Mouse (Mus musculus): ENCODE measurements at regions not wholly inside any gene's neighbourhood (a gene's known extent, or its start where the extent isn't known, plus 50 kb on each side); places are given as distances from the start of the nearest gene placed in this dataset.

- no peak overlapping the region for H3K4me3 ChIP-seq
- 66% methylated on average over 10 of the region's 10 CpGs for WGBS
- H3K4me1 ChIP-seq (replicated peaks), result peaks cover 8% of the 10 kb centered on the region; the same call in 1 of the 2 replicates
- peaks cover 12% of the 10 kb centered on the region for H3K9me3 ChIP-seq
- H3K36me3 ChIP-seq, result 0 out of 2 replicates have a peak, but pooled peaks cover 4% of the 10 kb centered on the region
- H3K27ac ChIP-seq, result no peak overlapping the region
- H3K27me3 ChIP-seq, result 0 out of 2 replicates have a peak, but pooled peaks cover under 1% of the 10 kb centered on the region
- H3K4me2 ChIP-seq, result no peak overlapping the region
- ATAC-seq (ENCODE audit: low FRiP score), result no peak
- no peak overlapping the region for H3K9ac ChIP-seq
Observed at GRCm38 (mm10) chr4:125214306-125214705, 86.7 kb upstream of the Zc3h12a start.

- Histone ChIP-seq H3K9me3 (peaks cover 12% of the 10 kb centered on the region), H3K36me3 (0 out of 2 replicates have a peak, but pooled peaks cover 4% of the 10 kb centered on the region), H3K4me2 (no peak overlapping the region), H3K4me1 (replicated peaks) (peaks cover 14% of the 10 kb centered on the region), H3K4me3 (no peak overlapping the region), H3K27me3 (0 out of 2 replicates have a peak, but pooled peaks cover 4% of the 10 kb centered on the region), H3K27ac (no peak overlapping the region), H3K9ac (no peak overlapping the region)
- no peak for ATAC-seq (ENCODE audit: low FRiP score)
- 57% methylated on average over 7 of the region's 7 CpGs for WGBS
Observed at GRCm38 (mm10) chr4:125212176-125212530, 84.5 kb upstream of the Zc3h12a start.

- Histone ChIP-seq H3K4me2 (no peak overlapping the region), H3K27me3 (0 out of 2 replicates have a peak, but pooled peaks cover 4% of the 10 kb centered on the region), H3K4me3 (no peak overlapping the region), H3K9ac (no peak overlapping the region), H3K36me3 (0 out of 2 replicates have a peak, but pooled peaks cover 4% of the 10 kb centered on the region), H3K27ac (no peak overlapping the region), H3K9me3 (peaks cover 12% of the 10 kb centered on the region), H3K4me1 (replicated peaks) (peaks cover 14% of the 10 kb centered on the region)
- WGBS, result 66% methylated on average over 4 of the region's 4 CpGs
- ATAC-seq (ENCODE audit: low FRiP score), result no peak
Observed at GRCm38 (mm10) chr4:125211459-125212175, 84.0 kb upstream of the Zc3h12a start.

- 77% methylated on average over 6 of the region's 6 CpGs for WGBS
- H3K36me3 ChIP-seq, result no peaks in the 10 kb centered on the region
- 0 out of 2 replicates have a peak, but pooled peaks cover 4% of the 10 kb centered on the region for H3K27me3 ChIP-seq
- no peak overlapping the region for H3K4me3 ChIP-seq
- H3K9ac ChIP-seq, result no peak overlapping the region
- no peak overlapping the region for H3K4me2 ChIP-seq
- no peak for ATAC-seq (ENCODE audit: low FRiP score)
- no peak overlapping the region for H3K27ac ChIP-seq
- H3K9me3 ChIP-seq, result peaks cover 3% of the 10 kb centered on the region; the same call in 1 of the 2 replicates
- peaks cover 14% of the 10 kb centered on the region for H3K4me1 ChIP-seq (replicated peaks)
Observed at GRCm38 (mm10) chr4:125210719-125211118, 83.1 kb upstream of the Zc3h12a start.

- H3K27me3 ChIP-seq, result 0 out of 2 replicates have a peak, but pooled peaks cover 8% of the 10 kb centered on the region
- no peak overlapping the region for H3K9ac ChIP-seq
- H3K9me3 ChIP-seq, result no peaks in the 10 kb centered on the region
- ATAC-seq (ENCODE audit: low FRiP score), result no peak
- no peak overlapping the region for H3K4me2 ChIP-seq
- no peak overlapping the region for H3K27ac ChIP-seq
- no peaks in the 10 kb centered on the region for H3K36me3 ChIP-seq
- WGBS, result 60% methylated on average over 17 of the region's 17 CpGs
- H3K4me1 ChIP-seq (replicated peaks), result peaks cover 10% of the 10 kb centered on the region; the same call in 1 of the 2 replicates
- no peak overlapping the region for H3K4me3 ChIP-seq
Observed at GRCm38 (mm10) chr4:125208136-125208915, 80.7 kb upstream of the Zc3h12a start.

- 87% methylated on average over 8 of the region's 8 CpGs for WGBS
- no peaks in the 10 kb centered on the region for H3K9me3 ChIP-seq
- H3K36me3 ChIP-seq, result no peaks in the 10 kb centered on the region
- no peak for ATAC-seq (ENCODE audit: low FRiP score)
- no peak overlapping the region for H3K4me3 ChIP-seq
- peaks cover 26% of the 10 kb centered on the region for H3K4me1 ChIP-seq (replicated peaks)
- no peak overlapping the region for H3K9ac ChIP-seq
- H3K27me3 ChIP-seq, result peaks cover 12% of the 10 kb centered on the region; the same call in 1 of the 2 replicates
- no peak overlapping the region for H3K27ac ChIP-seq
- H3K4me2 ChIP-seq, result no peak overlapping the region
Observed at GRCm38 (mm10) chr4:125203521-125203920, 75.9 kb upstream of the Zc3h12a start.

- peaks cover 21% of the 10 kb centered on the region; the same call in 1 of the 2 replicates for H3K27me3 ChIP-seq
- H3K9ac ChIP-seq, result no peak overlapping the region
- no peak overlapping the region for H3K27ac ChIP-seq
- no peak overlapping the region for H3K4me3 ChIP-seq
- no peaks in the 10 kb centered on the region for H3K36me3 ChIP-seq
- 79% methylated on average over 12 of the region's 12 CpGs for WGBS
- H3K9me3 ChIP-seq, result no peaks in the 10 kb centered on the region
- no peak overlapping the region for H3K4me2 ChIP-seq
- no peak for ATAC-seq (ENCODE audit: low FRiP score)
- peaks cover 28% of the 10 kb centered on the region for H3K4me1 ChIP-seq (replicated peaks)
Observed at GRCm38 (mm10) chr4:125201638-125202325, 74.1 kb upstream of the Zc3h12a start.

- Histone ChIP-seq H3K4me2 (no peak overlapping the region), H3K27ac (no peak overlapping the region)
- ATAC-seq (ENCODE audit: low FRiP score), result no peak
Observed at GRCm38 (mm10) chr4:125200762-125201161, 73.1 kb upstream of the Zc3h12a start.

GRCm38 (mm10) chr4:125199281-125199680 is 71.6 kb upstream of the Zc3h12a start:
- Histone ChIP-seq H3K4me3 (no peak overlapping the region), H3K36me3 (no peaks in the 10 kb centered on the region), H3K4me2 (no peak overlapping the region), H3K9ac (no peak overlapping the region), H3K9me3 (no peaks in the 10 kb centered on the region), H3K27ac (no peak overlapping the region), H3K27me3 (peaks cover 34% of the 10 kb centered on the region), H3K4me1 (replicated peaks) (peaks cover 50% of the 10 kb centered on the region)
- WGBS, result 54% methylated on average over 5 of the region's 5 CpGs
- no peak for ATAC-seq (ENCODE audit: low FRiP score)

More at GRCm38 (mm10) chr4:125200762-125201161, 73.1 kb upstream of the Zc3h12a start:
- peaks cover 38% of the 10 kb centered on the region for H3K4me1 ChIP-seq (replicated peaks)
- WGBS, result 61% methylated on average over 5 of the region's 5 CpGs
- no peak overlapping the region for H3K4me3 ChIP-seq
- H3K9me3 ChIP-seq, result no peaks in the 10 kb centered on the region
- H3K36me3 ChIP-seq, result no peaks in the 10 kb centered on the region
- peaks cover 28% of the 10 kb centered on the region; the same call in 1 of the 2 replicates for H3K27me3 ChIP-seq
- no peak overlapping the region for H3K9ac ChIP-seq

GRCm38 (mm10) chr4:125195901-125196435 is 68.3 kb upstream of the Zc3h12a start:
- H3K27ac ChIP-seq, result no peak overlapping the region
- ATAC-seq (ENCODE audit: low FRiP score), result no peak
- peaks cover 33% of the 10 kb centered on the region for H3K27me3 ChIP-seq
- peaks cover 54% of the 10 kb centered on the region for H3K4me1 ChIP-seq (replicated peaks)
- no peak overlapping the region for H3K9ac ChIP-seq
- WGBS, result 68% methylated on average over 7 of the region's 7 CpGs
- no peaks in the 10 kb centered on the region for H3K36me3 ChIP-seq
- no peak overlapping the region for H3K4me2 ChIP-seq
- no peaks in the 10 kb centered on the region for H3K9me3 ChIP-seq
- no peak overlapping the region for H3K4me3 ChIP-seq

GRCm38 (mm10) chr4:125194722-125195380 is 67.2 kb upstream of the Zc3h12a start:
- ATAC-seq (ENCODE audit: low FRiP score), result peak; percentile 37; the same call in 1 of the 2 replicates
- Histone ChIP-seq H3K9ac (peak overlapping the region; percentile 39; the same call in 1 of the 2 replicates), H3K27ac (peak overlapping the region; percentile 74), H3K36me3 (no peaks in the 10 kb centered on the region), H3K27me3 (peaks cover 33% of the 10 kb centered on the region), H3K9me3 (no peaks in the 10 kb centered on the region), H3K4me3 (no peak overlapping the region), H3K4me1 (replicated peaks) (peaks cover 45% of the 10 kb centered on the region), H3K4me2 (peak overlapping the region; percentile 35)
- WGBS, result 13% methylated on average over 12 of the region's 12 CpGs
